Mouse (Mus musculus) heart, embryonic 15.5 days (tissue): ENCODE data around the gene Luc7l. TPM values are rescaled to one million over a fixed set of nuclear protein-coding genes. Genes with fewer than 3 reads are reported as not detected.

Source experiments
- ATAC-seq: fragments of 200-750 bp; cut with Nextera tagmentation; replicated peaks from 2 replicates; pipeline ENCODE4 v1.8.0; 2017; ENCODE audit warnings: low read depth, moderate TSS enrichment; ENCODE audit not compliant: insufficient number of reproducible peaks, insufficient read depth, low FRiP score
- H3K27ac ChIP-seq: fragments of 300-500 bp; sonication (generic); 2 replicates; pipeline ENCODE4 v1.5.1; 2015; ENCODE audit warnings: mild to moderate bottlenecking, inconsistent platforms
- H3K27me3 ChIP-seq: fragments of 300-500 bp; sonication (generic); 2 replicates; pipeline ENCODE4 v1.6.1; 2015; ENCODE audit warnings: inconsistent platforms
- H3K36me3 ChIP-seq: fragments of 300-500 bp; sonication (generic); 2 replicates; pipeline ENCODE4 v1.6.1; 2015; ENCODE audit warnings: mild to moderate bottlenecking, inconsistent platforms
- H3K4me1 ChIP-seq: fragments of 300-500 bp; sonication (generic); replicated peaks from 2 replicates; pipeline ENCODE4 v1.6.1; 2015; ENCODE audit warnings: inconsistent platforms
- H3K4me2 ChIP-seq: fragments of 300-500 bp; sonication (generic); 2 replicates; pipeline ENCODE4 v1.6.1; 2015; ENCODE audit warnings: inconsistent platforms, mild to moderate bottlenecking, moderate library complexity
- H3K4me3 ChIP-seq: fragments of 300-500 bp; sonication (generic); 2 replicates; pipeline ENCODE4 v1.5.1; 2015; ENCODE audit warnings: mild to moderate bottlenecking, inconsistent platforms
- H3K9ac ChIP-seq: fragments of 300-500 bp; sonication (generic); 2 replicates; pipeline ENCODE4 v1.6.1; 2015; ENCODE audit warnings: mild to moderate bottlenecking, inconsistent platforms
- H3K9me3 ChIP-seq: fragments of 300-500 bp; sonication (generic); replicated peaks from 2 replicates; pipeline ENCODE4 v1.6.1; 2016; ENCODE audit warnings: inconsistent platforms
- WGBS: fragments of 180-500 bp; shearing (Covaris S2); methylation state at CpG from one replicate; pipeline ENCODE4 v1.1.7; 2015; ENCODE audit warnings: mixed read lengths; 5-methylcytosine and 5-hydroxymethylcytosine counted together
- polyA plus RNA-seq: library from polyadenylated mRNA; unstranded; fragments of >200 nt; fragmentation: Nextera tagmentation; extraction: Ambion mirVana; gene quantifications from 2 replicates; pipeline ENCODE4 v1.2.1, GENCODE M21; 2015

Gene Luc7l
- polyA plus RNA-seq, 1 experiment from 2014 or later, result 53.4 TPM

DNA sequence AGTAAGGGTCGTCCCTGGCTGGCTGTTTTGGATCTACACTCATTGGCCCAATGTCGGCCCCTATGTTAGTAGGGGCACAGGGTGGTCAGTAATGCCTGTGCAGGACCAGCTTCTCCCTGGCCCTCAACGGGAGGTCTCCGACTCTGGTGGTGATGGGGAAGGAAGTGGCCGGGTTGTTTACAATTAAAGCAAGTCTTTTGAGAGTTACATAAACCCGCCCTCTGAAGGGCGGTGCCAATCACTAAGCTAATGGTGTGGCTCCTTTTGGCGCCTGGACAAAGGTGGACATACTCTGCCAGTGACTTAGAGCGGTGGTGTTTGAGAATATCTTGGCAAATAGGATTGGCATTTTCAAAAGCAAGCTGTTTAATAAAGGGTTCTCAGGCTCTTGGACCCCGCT is 62.8 kb downstream of the Luc7l start:
- Histone ChIP-seq H3K9me3 (no peaks in the 10 kb centered on the region), H3K36me3 (no peaks in the 10 kb centered on the region), H3K4me3 (no peak overlapping the region), H3K9ac (no peak overlapping the region), H3K4me2 (no peak overlapping the region), H3K27ac (no peak overlapping the region), H3K4me1 (peaks cover 12% of the 10 kb centered on the region), H3K27me3 (peaks cover 8% of the 10 kb centered on the region)
- no peak for ATAC-seq
- WGBS, result 53% methylated on average over 10 of the region's 10 CpGs

DNA sequence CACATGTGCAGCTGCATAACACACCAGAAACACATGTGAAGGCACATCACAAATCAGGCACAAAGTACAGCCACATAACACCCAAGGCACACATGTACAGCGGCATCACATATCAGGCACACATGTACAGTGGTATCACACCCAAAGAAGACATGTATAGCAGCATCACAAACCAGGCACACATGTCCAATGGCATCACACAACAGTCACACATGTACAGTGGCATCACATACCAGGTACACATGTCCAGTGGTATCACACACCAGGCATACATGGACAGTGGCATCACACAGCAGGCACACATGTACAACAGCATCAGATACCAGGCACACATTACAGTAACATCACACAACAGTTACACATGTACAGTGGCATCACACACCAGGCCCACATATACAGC is 65.7 kb downstream of the Luc7l start:
- no peaks in the 10 kb centered on the region for H3K36me3 ChIP-seq
- H3K9me3 ChIP-seq, result no peaks in the 10 kb centered on the region
- no peak overlapping the region for H3K27ac ChIP-seq
- H3K4me1 ChIP-seq, result peaks cover 12% of the 10 kb centered on the region
- no peak overlapping the region for H3K9ac ChIP-seq
- H3K27me3 ChIP-seq, result peaks cover 3% of the 10 kb centered on the region
- 86% methylated on average over 1 of the region's 1 CpGs for WGBS
- no peak overlapping the region for H3K4me2 ChIP-seq
- no peak for ATAC-seq
- no peak overlapping the region for H3K4me3 ChIP-seq

Other genes with a start within 250 kb of the Luc7l start
- 10.2 and 12.8 TPM in 2 replicates for gene Rab11fip3, start 183.3 kb upstream of the Luc7l start, polyA plus RNA-seq
- 36.0 and 36.9 TPM in 2 replicates for gene Decr2, start 162.6 kb upstream of the Luc7l start, polyA plus RNA-seq
- gene Nme4, start 157.3 kb upstream of the Luc7l start, polyA plus RNA-seq, result 48.8 and 61.8 TPM in 2 replicates
- gene Tmem8, start 139.6 kb upstream of the Luc7l start, polyA plus RNA-seq, result 0.77 and 1.3 TPM in 2 replicates
- gene Mrpl28, start 129.4 kb upstream of the Luc7l start, polyA plus RNA-seq, result 195 and 202 TPM in 2 replicates
- gene Axin1, start 114.2 kb upstream of the Luc7l start, polyA plus RNA-seq, result 8.8 and 12.5 TPM in 2 replicates
- 0.25 and 0.76 TPM in 2 replicates for gene Pdia2, start 53.8 kb upstream of the Luc7l start, polyA plus RNA-seq
- gene Rgs11, start 49.9 kb upstream of the Luc7l start, polyA plus RNA-seq, result 4.5 and 5.7 TPM in 2 replicates
- 3.7 and 6.0 TPM in 2 replicates for gene Arhgdig, start 45.1 kb upstream of the Luc7l start, polyA plus RNA-seq
- gene Fam234a, start 8.7 kb upstream of the Luc7l start, polyA plus RNA-seq, result 44.3 and 47.5 TPM in 2 replicates
- gene Neurl1b, start 161.9 kb downstream of the Luc7l start, polyA plus RNA-seq, result 2.5 and 2.7 TPM in 2 replicates